Mouse (Mus musculus): ENCODE measurements around the gene 4931428L18Rik. TPM values are rescaled to one million over a fixed set of nuclear protein-coding genes. Genes with fewer than 3 reads are reported as not detected.
A peak's percentile ranks its signal among the peaks of the same experiment; 100 is the strongest.

Gene 4931428L18Rik
- polyA plus RNA-seq (2011; ENCODE audit: insufficient read length, low read depth, missing spikeins): not detected in 2 replicates

DNA sequence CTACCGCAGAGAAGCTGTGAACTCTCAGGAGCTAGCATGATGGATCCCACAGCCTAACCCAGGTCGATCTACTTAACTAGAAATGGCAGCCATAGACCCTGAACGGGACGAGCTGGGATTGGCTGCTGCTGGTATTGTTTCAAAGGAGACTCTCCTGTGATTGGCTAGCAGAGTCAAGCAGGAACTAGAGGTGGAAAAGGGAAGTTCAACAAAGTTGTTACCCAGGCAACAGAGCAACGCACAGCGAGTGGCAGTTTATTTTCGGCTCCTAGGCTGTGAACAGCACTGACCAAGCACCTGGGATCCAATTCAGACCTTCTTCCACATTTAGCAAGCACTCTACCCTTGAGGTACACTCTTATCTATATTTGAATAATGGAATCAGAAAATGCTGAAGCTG is at the start of gene 4931428L18Rik, which contains the start of gene Pih1d3:
Gene 4931428L18Rik (minus strand): TSS at position 121 of the 400 bp plus-strand sequence.
Gene Pih1d3 (plus strand): TSS at position 275 of the 400 bp plus-strand sequence.
- Histone ChIP-seq H3K27ac (ENCODE audit: insufficient read depth, low read length) (no peak within 1 kb of the TSS), H3K4me3 (ENCODE audit: insufficient read depth, low read length) (no peak within 1 kb of the TSS), H3K4me1 (ENCODE audit: control insufficient read depth, insufficient read depth, low read length) (no peaks in the 10 kb centered on the region)
- TF ChIP-seq POLR2A (IDR thresholded peaks at IDR 0.05; ENCODE audit: low read depth, low read length) (no peak), CTCF (IDR thresholded peaks at IDR 0.05; ENCODE audit: borderline replicate concordance, insufficient read depth, low read length) (no peak)

DNA sequence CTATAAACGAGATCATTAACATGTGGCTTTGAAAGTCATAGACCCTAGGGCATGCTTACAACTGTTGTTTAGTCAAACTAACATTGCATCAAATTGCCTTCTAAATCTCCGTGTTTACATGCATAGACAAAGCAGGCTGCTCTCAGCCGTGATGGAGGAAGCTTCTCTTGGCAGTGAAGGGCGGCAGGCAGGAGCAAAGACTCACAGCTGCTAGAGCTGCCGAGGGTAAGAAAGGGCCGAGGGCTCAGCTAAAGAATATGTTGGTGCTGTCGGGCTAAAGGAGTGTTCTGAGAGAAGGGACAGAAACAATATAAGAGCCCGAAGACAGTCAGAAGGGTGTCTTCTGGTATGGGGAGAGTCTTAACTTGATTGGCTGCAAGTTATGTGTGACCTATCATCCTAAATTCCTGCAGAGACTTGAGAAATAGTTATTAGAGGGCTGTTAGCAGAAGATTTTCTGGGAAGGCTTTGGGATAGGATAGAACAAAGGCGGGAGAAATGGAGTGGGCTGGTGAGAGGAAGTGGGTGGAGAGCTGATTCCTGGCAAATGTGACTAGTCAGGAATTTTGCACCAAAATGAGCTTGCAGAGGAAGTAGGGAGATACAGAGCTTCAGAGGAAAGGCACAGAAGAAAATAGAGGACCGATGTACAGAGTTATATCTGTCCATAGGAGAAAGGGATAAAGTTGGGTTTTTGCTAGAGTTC is 37.9 kb upstream of the 4931428L18Rik start:
- H3K4me1 ChIP-seq (ENCODE audit: control insufficient read depth, insufficient read depth, low read length): no peaks in the 10 kb centered on the region
- H3K27ac ChIP-seq (ENCODE audit: insufficient read depth, low read length): no peak overlapping the region
- H3K4me3 ChIP-seq (ENCODE audit: insufficient read depth, low read length): no peak overlapping the region
- TF ChIP-seq CTCF (IDR thresholded peaks at IDR 0.05; ENCODE audit: borderline replicate concordance, insufficient read depth, low read length) (no peak), POLR2A (IDR thresholded peaks at IDR 0.05; ENCODE audit: low read depth, low read length) (no peak)

DNA sequence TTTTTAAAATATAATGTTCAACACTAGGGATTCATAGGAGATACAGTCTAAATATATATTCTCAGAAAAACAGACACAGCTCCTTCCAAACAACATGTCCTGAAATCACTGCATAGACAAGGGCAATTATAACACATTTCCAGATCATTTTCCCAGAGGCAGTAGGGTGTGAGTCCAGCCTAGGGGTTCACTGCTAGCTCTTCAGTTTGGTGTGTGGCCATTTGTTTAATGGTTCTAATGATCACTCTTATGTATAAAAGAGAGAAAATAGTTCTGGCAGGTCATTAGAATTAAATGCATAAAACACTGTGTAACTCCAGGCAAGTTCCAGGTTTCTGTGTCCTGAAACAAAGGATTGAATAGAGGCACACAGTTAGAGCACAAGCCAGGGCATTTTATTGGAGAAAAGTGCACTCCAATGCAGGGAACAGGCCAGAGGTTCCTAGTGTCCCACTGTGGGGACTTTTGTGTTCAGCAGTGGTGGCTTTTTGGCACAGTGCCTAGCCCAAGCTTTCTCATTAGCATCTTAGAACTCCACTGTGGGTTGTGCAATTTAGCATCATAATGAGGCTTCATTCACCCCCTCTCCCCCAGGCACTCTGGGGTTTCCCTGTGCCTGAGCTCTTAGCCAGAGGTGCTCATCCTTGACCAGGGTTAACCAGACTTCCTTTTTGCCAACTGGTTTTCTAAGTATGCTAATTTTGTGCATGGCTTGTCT is 11.0 kb upstream of the 4931428L18Rik start:
- Histone ChIP-seq H3K27ac (ENCODE audit: insufficient read depth, low read length) (no peak overlapping the region), H3K4me3 (ENCODE audit: insufficient read depth, low read length) (no peak overlapping the region), H3K4me1 (ENCODE audit: control insufficient read depth, insufficient read depth, low read length) (no peaks in the 10 kb centered on the region)
- no peak for TF ChIP-seq CTCF (IDR thresholded peaks at IDR 0.05; ENCODE audit: borderline replicate concordance, insufficient read depth, low read length)
- no peak for TF ChIP-seq POLR2A (IDR thresholded peaks at IDR 0.05; ENCODE audit: low read depth, low read length)

DNA sequence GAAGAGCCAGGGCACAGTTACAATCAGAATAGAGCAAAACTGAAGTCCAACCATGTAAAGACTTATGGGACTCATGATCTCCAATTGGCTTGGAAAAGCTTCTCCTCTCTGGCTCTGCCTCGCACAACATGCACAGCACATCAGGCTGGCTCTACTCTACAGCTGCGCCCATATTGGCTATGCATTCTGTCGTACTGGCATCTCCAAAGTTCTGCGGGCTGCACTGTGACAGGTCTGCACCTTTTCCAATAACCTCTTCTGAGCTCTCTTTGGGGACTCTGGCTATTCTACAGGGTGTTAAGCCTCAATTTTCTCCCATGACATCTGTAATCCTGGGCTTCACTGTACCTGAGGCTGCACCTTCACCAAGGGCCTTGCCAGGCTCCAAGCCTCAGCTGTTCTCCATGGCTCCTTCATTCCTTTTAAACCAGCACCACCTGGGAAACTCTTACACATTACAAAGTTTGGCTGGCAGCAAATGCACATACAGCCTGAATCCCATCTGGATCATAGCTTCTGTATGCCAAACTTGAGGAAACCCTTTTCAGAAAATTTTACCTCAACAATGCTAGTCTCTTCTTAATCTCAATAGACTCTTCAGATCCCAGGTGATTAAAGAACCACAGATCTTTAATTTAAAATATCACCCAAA is 1.8 kb downstream of the 4931428L18Rik start:
- no peak overlapping the region for H3K4me3 ChIP-seq (ENCODE audit: insufficient read depth, low read length)
- TF ChIP-seq CTCF (IDR thresholded peaks at IDR 0.05; ENCODE audit: borderline replicate concordance, insufficient read depth, low read length) (no peak), POLR2A (IDR thresholded peaks at IDR 0.05; ENCODE audit: low read depth, low read length) (no peak)
- no peak overlapping the region for H3K27ac ChIP-seq (ENCODE audit: insufficient read depth, low read length)
- H3K4me1 ChIP-seq (ENCODE audit: control insufficient read depth, insufficient read depth, low read length): no peaks in the 10 kb centered on the region

DNA sequence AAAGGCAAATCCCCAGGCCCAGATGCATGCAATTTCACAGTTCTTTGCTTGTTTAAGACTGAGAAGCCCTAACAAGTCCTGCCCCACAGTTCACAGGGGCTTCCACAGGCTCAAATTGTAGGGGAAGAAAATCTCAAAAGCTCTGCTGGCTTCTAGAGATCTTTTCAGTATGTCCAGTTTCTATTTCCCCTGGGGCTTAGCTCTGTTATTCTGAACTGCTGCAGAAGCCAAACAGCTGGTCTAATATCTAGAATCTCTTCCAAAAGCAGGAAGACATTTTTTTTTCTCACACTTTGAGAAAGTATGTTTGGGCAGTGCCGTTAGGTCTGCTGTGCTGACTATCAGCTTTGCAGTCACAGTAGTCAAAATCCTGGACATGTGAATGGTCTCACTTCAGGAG is 7.7 kb downstream of the 4931428L18Rik start:
- Histone ChIP-seq H3K27ac (ENCODE audit: insufficient read depth, low read length) (no peak overlapping the region), H3K4me3 (ENCODE audit: insufficient read depth, low read length) (no peak overlapping the region), H3K4me1 (ENCODE audit: control insufficient read depth, insufficient read depth, low read length) (no peaks in the 10 kb centered on the region)
- TF ChIP-seq CTCF (IDR thresholded peaks at IDR 0.05; ENCODE audit: borderline replicate concordance, insufficient read depth, low read length) (no peak), POLR2A (IDR thresholded peaks at IDR 0.05; ENCODE audit: low read depth, low read length) (no peak)

- no peaks in the 10 kb centered on the region for H3K4me1 ChIP-seq (ENCODE audit: control insufficient read depth, insufficient read depth, low read length)
- no peak overlapping the region for H3K4me3 ChIP-seq (ENCODE audit: insufficient read depth, low read length)
- H3K27ac ChIP-seq (ENCODE audit: insufficient read depth, low read length): no peak overlapping the region
- no peak for TF ChIP-seq POLR2A (IDR thresholded peaks at IDR 0.05; ENCODE audit: low read depth, low read length)
- TF ChIP-seq CTCF (IDR thresholded peaks at IDR 0.05; ENCODE audit: borderline replicate concordance, insufficient read depth, low read length): peak; percentile 61; the same call in 1 of the 2 replicates
These were observed 12.3 kb downstream of the 4931428L18Rik start for GRCm38 (mm10) chr1:31210144-31210543.

- Histone ChIP-seq H3K4me1 (ENCODE audit: control insufficient read depth, insufficient read depth, low read length) (no peaks in the 10 kb centered on the region), H3K27ac (ENCODE audit: insufficient read depth, low read length) (no peak overlapping the region), H3K4me3 (ENCODE audit: insufficient read depth, low read length) (no peak overlapping the region)
- TF ChIP-seq CTCF (IDR thresholded peaks at IDR 0.05; ENCODE audit: borderline replicate concordance, insufficient read depth, low read length): no peak
- no peak for TF ChIP-seq POLR2A (IDR thresholded peaks at IDR 0.05; ENCODE audit: low read depth, low read length)
These were observed 16.7 kb downstream of the 4931428L18Rik start for GRCm38 (mm10) chr1:31205770-31206169.

GRCm38 (mm10) chr1:31205346-31205745 is 17.1 kb downstream of the 4931428L18Rik start:
- TF ChIP-seq CTCF (IDR thresholded peaks at IDR 0.05; ENCODE audit: borderline replicate concordance, insufficient read depth, low read length): no peak
- TF ChIP-seq POLR2A (IDR thresholded peaks at IDR 0.05; ENCODE audit: low read depth, low read length): no peak
- H3K4me3 ChIP-seq (ENCODE audit: insufficient read depth, low read length): no peak overlapping the region
- no peak overlapping the region for H3K27ac ChIP-seq (ENCODE audit: insufficient read depth, low read length)
- H3K4me1 ChIP-seq (ENCODE audit: control insufficient read depth, insufficient read depth, low read length): no peaks in the 10 kb centered on the region

- H3K4me1 ChIP-seq (ENCODE audit: control insufficient read depth, insufficient read depth, low read length): no peaks in the 10 kb centered on the region
These were observed 18.7 kb downstream of the 4931428L18Rik start for GRCm38 (mm10) chr1:31203771-31204170.

More at GRCm38 (mm10) chr1:31203771-31204170, 18.7 kb downstream of the 4931428L18Rik start:
- TF ChIP-seq POLR2A (IDR thresholded peaks at IDR 0.05; ENCODE audit: low read depth, low read length) (no peak), CTCF (IDR thresholded peaks at IDR 0.05; ENCODE audit: borderline replicate concordance, insufficient read depth, low read length) (no peak)
- no peak overlapping the region for H3K4me3 ChIP-seq (ENCODE audit: insufficient read depth, low read length)
- H3K27ac ChIP-seq (ENCODE audit: insufficient read depth, low read length): no peak overlapping the region

Measured in embryonic fibroblast, embryonic 13.5 days (primary cell).